Mouse (Mus musculus) MN1 (cell line): ENCODE measurements around the gene Pon2.

Source experiments
- DNase-seq: peaks from one replicate; pipeline ENCODE4 v3.0.0-alpha.2; 2016; ENCODE audit warnings: low spot score

Pon2 gene

DNA sequence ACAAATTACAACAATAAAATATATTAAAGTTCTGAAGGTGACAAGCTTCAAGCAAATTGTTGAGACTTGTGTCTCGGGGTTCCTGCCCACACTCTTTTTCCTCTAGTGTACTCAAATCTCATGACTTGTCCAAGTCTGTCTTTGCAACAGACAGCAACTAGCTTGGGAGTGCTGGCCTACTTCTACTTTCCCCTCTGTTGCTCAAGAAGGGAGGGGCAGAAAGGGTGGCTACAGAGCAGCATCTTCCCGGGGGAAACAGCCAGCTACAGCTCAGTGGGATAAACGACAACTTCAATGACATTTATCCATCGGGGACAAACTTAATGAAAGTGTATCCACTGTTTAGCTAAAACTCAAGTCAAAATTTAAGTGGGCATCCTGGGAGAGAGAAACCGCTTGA, 5.4 kb downstream of the Pon2 start:
- no peak for DNase-seq

DNA sequence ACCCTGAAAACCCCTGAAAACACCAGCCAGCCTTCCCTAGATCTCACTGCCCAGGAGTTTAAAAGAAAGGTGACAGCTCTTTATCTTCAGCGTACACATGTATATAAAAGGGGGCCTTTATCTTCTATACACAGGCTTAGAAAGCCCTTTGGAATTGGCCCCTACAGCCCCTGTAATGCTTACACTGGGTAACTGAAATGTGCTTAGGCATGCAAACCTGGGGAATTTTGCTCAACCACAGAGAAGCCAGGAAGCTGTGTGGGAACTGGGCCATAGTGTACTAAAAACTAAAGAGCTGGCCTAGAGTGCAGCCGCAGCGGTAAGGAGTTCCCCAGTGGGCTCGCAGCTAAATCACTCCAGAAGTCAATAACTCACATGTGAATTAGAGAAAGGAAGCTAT, 6.8 kb downstream of the Pon2 start:
- no peak for DNase-seq

DNA sequence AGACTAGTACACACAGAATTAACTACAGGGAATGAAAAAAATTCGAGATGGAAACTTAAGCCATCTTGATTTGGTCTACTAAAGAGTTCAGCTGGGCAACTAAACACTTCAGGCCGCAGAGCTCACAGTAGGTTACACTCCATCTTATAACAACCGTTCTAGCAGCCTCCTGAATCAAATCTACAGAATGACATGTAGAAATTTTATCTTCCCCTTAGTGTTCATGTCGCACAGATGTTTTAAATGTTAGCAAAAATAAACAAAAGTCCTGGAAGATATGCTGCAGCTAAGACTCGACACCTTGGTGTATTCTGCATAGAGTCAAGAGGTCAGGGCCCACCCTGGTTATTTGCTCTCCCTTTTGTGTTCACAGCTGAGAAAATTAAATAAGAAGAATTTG, 10.3 kb downstream of the Pon2 start:
- DNase-seq, result no peak

DNA sequence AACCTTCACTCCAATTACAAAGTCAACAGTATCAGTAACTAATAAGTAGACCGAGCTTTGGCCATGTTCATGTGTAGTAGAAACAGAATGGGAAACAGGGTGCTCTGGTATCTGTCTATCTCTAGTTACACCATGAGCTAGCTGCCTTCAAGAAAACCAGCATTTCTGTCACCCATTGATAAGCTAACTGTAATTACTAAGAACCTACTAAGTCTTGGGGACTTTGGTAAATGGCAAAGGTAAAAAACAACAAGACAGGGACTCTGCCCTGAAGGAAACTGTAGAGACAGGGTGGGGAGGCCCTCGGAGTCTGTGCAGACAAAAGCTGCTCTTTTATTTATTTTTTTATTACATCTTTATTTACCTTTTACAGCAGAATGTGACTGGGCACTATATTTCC, 10.9 kb downstream of the Pon2 start:
- no peak for DNase-seq

DNA sequence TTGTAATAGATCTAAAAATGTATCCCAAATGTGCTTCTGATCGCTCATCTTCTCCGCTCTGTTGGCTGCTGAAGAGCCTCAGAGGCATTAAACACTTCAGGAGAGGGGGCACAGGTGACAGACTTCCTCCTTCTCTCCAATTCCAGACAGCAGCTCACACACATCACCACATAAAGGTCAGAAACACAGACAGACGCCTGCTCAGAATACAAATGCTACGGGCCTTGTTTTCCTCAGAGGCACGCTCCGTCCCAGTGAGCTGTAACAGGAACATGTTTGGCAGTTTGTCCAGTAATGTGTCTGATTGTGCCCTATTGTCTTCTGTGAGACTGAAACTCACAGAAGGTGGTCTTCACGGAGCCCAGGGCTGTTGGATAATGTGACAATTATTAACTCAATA, 15.8 kb downstream of the Pon2 start:
- DNase-seq, result no peak

DNA sequence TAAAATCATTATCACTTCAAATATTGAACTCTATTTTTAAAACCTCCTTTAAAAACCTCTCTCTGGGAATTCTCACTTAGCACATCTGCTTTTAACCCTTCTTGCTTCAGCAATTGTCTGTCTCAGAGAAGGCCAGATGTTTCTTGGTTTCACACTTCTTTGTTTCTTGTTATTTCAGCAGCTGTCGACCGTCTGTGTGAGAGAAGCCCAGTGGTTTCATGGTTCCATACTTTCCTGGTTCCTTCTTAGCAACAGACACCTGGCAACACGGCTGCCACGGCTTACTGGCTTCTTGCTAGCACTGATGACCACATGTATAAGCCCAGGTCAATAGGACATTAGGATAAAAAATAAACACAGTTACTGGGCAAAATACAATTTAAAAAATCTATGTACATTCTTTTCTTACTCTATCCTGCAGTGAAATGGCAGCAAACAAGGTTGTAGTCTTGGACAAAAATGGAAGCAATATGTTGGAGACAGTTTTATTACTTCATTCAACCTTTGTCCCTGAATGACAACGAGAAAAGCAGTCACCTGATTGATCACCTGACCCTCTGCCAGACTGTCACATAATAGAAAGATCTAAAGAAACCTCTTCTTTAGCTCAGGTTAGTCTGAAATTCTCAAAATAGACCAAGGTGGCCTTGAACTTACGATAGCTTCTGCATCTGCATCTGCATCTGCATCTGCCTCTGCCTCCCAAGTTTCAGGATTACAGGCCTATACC, 17.5 kb downstream of the Pon2 start:
- DNase-seq, result no peak

DNA sequence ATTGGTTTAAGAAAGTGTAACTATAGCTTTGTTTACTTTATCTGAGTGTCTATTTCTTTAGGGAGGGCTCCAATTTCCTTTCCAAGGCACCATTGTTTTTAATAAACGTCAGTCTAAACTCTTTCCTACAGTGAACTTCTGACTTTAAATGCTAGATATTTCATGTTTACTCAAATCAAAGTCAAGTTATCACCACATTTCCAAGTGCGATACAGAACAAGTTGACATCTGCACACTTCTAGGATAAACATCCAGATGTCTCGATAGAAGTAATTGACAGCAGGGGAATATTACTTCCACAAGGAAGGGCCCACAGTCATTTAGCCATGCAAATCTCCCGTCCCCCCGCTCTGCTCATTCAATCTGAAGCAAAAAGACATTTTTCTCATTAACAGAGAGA, 20.3 kb downstream of the Pon2 start:
- DNase-seq, result no peak

DNA sequence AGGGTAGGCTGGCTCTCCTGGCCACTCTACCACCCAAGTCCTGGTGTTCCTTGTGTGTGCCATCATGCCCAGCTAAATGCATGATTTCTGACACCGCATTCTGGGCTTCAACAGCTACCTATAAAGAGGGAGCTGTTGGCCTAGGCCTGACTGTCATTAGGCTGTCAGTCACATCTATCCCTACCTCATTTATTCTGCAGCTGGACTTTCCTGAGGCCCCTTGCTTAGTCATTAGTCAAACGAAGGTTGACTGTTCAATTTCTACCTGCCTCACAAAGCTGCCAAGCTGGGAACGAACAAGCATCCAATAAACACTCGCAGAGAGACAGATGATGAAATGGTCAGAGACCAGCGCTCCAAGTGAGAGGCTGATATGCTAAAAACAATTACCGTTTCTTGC, 28.6 kb downstream of the Pon2 start:
- no peak for DNase-seq

DNA sequence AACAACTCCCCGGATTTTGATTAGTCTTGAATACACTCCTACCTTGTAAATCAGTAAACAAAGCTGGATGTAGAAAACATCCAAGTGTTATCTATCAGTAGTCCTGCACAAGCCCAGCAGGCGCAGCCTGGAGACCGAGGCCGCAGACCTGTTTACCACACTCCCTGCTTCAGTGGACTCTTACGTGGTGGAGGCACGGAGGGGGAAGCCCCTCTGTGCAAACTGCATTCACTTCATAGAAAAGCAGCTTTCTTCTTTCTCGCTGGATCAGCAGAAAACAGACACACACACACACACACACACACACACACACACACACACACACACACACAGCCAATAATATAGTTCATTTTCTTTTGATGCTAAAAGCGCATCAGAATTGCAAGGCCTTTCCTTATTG, 33.5 kb downstream of the Pon2 start:
- no peak for DNase-seq

DNA sequence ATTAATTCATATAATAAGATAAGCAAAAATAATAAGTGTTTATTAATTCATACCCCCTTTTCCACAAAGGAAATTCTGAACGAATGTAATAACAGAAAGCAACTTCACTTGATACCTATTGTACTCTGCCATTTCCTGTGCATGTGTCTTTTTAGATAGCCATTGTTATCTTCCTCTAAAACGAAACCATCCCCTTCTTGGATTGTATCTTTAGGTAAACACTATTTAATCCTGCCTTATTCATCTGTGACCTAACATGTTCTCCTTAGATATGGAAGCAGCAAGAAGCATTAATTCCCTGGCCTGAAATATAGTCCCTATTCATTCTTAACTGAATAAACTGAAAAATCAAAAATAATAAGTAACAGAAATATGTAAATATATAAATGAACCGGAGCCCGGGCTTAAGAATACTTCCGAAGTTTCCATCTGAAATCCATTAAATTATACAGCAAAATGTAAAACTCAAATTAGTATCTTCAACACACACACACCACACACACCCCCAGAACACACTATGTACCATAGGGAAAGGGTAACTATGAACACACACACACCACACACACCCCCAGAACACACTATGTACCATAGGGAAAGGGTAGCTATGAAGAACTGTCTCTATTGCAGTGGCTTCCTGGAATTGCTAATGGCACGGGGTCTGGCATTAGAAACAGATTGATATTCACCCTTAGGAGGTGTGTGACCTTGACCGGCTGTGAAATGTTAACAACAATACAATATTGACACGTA, 34.8 kb downstream of the Pon2 start:
- DNase-seq, result no peak

DNA sequence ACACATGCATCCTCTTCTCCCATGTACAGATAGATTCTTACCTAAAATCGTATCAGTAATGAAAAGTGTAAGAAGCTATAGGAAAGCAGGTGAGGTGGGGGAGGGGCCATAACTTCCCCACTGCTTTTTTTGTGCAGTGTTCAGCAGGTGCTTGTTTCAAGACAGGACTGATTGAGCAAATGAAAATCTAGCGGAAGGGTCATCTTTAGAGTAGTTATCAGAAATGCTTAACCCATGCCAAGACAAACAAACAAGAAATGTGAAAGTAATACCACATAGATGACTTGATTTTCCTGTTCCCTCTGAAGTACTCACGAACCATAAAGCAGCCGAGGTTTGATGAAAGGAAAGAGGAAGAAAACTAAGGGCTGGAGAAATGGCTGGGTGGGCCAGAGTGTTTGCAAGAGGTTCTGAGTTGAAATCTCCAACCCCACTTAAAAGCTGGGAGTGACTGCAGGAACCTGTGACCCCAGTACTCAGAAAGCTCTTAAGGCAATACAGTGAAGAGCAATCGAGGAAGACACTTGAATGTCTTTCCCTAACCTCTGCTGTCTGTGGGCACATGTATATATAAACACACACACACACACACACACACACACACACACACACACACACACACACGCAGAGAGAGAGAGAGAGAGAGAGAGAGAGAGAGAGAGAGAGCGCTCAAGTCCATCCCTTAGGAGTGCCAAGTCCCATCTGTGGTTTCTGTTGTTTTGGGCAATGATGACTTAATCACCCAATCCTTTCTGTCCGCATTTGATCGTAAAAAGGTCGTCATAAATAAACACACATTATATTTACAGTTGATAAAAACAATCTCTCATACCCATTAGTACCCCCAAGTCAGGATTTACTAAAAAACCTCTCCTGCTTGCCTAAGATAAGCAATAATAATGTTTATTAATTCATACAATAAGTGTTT, 35.7 kb downstream of the Pon2 start:
- DNase-seq, result no peak

DNA sequence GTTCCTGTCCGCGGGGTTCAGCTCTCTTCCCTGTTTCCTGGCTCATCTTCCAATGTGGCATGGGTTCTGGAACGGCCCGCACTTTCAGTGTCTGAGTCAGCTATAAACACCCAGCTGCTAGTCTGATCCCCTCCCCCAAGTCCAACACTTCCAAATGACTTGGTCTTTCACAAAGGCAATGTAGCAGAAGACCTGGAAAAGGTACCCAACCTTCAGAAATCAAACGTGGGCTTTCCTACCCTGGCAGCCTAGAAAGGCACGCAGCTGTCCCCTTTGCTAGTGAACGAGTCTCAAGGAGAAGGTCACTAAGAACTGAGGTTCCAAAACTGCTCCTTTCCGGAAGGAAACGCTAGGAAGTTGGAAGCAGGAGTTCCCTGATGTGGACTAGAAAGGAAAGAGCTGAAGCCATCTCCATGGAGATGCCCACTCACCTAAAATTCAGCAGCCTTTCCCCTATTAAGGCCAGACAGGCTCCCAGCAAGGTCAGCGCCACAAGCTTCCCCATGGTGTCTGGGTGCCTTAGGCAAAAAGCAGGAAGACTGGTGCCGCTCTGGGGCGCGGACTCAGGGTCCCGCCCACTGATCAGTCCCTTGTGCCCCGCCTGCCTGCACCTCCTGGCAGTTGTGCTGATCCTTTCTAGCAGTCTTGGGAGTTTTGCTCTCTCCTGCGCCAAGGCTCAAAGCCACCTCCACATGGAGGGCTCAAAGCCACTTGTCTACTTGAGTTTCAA, 42.4 kb downstream of the Pon2 start, which contains the start of gene Pon3:
Gene Pon3 (minus strand): TSS at position 565 of the 730 bp plus-strand sequence.
- DNase-seq, result no peak

DNA sequence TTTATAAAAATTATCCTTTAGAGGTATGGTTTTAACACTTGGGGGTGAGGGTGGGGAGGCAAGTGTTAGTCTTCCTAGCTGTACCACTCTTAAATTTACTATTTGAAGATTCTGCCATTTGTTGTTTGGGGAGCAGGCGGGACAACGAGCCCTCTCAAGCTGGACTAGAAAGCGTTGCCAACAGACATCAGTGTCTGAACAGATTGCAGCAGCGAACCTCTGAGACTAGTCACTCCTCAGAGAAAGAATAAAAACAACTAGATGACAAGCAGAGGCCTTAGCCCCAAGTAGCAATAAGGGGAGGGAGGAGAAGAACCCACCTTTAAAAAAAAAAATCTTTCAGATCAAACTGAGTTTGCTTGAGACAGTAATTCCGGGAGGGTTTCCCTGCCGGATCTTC, 43.0 kb downstream of the Pon2 start:
- DNase-seq, result no peak

DNA sequence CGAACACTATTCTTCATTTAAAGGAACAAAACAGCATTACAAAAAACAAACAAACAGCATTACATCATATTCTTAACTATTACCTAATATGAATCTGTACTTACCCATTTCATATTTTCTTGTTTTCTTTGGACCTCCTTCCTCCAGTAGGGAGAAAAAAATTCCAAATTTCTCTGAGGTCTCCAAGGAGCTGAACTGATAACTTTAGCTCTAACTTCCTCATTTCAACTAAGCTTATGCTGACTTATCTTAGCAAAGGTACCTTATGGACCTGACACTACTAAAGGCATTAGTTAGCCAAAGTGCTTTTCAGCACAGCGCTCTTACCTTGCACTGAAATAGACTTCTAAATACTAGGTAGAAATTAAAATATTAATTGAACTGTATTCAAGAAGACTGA, 43.4 kb downstream of the Pon2 start:
- DNase-seq, result no peak

DNA sequence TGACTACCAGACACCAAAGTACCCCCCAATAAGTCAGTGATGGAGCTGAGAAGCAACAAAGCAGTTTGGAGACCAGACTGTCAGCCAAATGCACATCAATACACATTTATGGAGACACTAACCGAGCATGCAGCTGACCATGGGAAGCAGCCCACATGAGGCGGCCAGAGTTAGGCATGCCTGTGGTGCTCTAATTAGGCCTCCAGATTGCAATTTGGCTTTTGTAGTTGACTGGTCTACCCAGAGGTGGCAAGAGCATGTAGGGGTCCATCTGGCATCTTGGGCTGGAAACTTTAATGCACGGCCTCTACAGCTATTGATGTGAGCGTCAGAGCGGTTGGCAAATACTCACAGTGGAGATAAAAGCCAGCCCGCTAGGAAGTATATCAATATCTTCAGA, 52.3 kb downstream of the Pon2 start:
- no peak for DNase-seq

DNA sequence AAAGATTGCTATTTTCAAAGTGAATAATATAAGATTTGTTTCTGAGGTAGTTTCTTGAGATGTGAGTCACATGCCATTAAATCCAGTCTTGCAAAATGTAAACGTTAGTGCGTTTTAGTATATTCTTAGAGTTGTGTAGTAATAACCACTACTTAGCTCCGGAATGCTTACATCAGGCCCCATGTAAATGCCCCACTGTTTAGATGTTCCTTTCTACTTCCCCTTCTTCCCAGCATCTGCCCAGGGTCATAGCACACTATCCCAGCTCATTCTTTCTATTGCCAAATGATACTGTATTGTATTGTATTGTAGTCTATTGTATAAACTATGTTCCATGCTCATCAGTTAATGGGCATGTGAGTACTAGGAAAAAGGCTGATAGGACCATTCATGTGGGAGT, 59.5 kb downstream of the Pon2 start:
- no peak for DNase-seq

DNA sequence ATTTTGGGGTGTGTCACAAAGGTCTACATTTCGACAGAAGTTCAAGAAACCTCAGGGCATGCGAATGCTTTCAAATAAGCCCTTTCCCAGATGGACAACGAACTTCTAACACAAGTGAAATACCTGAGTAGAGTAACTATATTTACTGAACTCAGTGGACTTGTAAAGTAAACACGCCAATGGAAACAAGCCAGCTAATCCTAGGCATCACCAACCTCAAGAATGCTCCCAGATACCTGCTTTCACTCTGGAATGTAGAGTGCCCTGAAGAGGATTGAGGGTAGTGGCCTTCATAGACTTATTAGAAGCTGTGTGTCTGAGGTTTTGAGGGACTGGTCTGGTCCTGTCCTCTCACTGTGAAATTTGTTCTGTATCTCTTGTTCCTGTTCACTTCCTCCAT, 60.7 kb downstream of the Pon2 start:
- DNase-seq, result no peak

DNA sequence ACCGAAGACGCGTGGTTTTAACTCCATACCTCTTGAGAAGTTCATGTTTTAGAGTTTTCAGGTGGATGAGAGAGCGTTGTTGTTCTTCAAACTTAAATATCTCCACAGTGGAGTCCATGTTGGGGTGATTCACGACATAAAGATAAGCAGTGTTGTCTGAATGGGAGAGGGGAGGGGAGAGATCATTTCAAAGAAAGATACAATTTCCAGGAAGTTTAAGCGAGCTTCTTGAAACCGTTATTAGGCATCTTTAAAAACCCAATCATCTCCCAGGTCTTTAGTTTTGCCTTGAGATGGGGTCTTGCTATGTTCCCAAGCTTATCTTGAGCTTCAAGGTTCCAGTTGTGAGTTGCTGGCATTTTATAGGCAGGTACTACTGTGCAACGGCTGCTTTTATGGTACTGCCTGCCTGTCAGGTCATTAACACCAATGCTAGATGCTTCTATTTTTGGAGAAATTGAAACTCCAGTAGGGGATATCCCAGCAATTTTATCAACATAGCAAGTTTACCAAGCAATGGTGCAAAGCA, 61.3 kb downstream of the Pon2 start:
- no peak for DNase-seq

DNA sequence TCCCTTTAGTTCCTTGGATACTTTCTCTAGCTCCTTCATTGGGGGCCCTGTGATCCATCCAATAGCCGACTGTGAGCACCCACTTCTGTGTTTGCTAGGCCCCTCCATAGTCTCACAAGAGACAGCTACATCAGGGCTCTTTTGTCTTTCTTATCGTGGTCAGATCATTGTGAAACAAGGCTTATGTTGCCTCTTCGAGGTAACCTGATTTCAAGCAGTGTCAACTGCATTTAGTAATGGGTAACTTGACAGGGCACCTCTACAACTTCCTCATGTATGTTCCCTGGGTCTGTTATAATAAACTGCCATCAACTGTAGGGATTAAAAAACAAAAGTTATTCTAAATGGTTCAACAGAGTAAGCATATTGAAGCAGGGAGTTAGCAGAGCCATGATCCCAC, 63.7 kb downstream of the Pon2 start:
- no peak for DNase-seq

DNA sequence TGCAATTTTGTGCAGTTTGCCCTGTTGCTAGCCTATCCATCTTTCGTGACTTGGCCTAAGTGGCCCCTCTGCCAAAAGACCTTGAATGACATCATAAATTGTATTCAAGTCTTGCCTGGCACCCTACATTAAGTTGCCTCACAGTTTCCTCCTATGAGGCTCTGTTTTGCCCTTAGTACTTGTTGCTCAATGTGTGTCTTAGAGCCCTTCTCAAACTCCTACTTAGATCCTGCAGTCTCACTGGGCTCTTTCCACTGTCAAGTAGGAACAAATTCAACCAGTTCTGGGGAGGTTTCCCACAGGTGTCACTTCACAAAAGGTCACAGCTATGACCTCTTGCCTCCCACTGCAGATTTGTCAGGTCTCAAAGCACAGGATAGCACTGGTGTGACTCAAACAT, 64.4 kb downstream of the Pon2 start:
- no peak for DNase-seq

DNA sequence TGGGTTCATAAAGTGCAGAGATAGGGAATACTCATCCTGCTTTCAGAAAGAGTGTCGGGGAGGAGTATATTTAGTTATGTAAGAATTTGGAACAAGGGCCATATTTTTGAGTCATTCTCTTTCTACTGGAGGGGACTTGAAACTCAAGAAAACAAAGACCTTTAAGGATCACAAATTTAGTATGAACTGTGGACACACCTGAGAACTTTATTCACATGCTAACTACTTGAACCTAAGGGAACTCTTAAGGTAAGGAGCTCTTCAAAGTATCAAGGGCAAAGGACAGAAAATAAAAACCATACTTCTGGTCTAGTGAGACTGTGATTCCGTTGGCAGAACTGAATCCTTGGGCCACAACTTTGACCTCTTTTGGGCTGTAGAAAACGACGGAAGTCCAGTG, 66.2 kb downstream of the Pon2 start:
- no peak for DNase-seq

DNA sequence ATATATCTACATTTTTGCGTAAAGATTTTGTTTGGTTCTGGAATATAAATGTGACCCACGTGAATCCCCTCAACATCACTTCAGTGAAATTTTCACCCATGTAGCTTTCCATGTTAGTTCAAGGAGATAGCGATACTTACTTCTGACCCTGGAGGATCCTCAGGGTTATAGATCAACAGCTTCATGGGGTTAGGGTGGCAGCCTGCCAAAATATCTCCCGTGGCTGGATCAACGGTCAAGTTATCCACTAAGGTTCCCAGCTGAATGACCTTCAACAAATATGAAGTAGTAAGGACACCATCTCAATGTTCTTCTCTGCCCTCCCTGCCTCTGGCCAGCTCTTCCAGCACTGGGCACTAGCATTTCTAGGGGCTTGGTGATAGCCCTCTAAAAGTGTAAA, 68.0 kb downstream of the Pon2 start:
- DNase-seq, result no peak
